Mouse (Mus musculus): Measurements from ENCODE around the gene Sec22c.

DNA sequence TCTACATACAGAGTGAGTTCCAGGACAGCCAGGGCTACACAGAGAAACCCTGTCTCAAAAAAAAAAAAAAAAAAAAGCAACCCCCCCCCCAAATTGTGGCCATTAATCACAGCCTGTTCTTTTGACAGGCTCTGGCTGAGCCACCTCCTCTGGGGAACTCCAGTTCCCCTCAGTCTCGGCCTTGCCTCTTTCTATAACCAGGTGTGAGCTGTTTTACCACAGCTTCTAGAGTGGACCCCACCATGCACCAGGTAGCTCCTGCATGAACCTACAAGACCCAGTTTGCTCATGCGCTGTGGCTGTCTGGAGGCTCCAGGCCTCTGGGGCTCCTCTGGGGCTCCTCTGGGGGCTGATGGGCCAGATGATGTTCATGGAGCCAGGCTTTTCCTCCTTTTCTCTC is 29.7 kb downstream of the Sec22c start:
- TF ChIP-seq POLR2A (IDR thresholded peaks at IDR 0.05; ENCODE audit: low read depth, low read length), result no peak
- no peak for TF ChIP-seq CTCF (IDR thresholded peaks at IDR 0.05; ENCODE audit: borderline replicate concordance, insufficient read depth, low read length)
